Mouse (Mus musculus) liver, adult 10 weeks (tissue): Measurements from ENCODE around the gene Fxyd6. TPM values are rescaled to one million over a fixed set of nuclear protein-coding genes. Genes with fewer than 3 reads are reported as not detected.

Experiments
- polyA plus RNA-seq: library from polyadenylated mRNA; stranded (reverse); fragments of 350-450 nt; fragmentation: Illumina TruSeq; extraction: RNeasy Lipid Tissue Mini Kit (QIAGEN cat#74804); gene quantifications from one replicate; pipeline ENCODE4 v1.2.3, GENCODE M21; 2014; ENCODE audit warnings: low read depth, low replicate concordance

The Fxyd6 gene
- polyA plus RNA-seq = not detected

GRCm38 (mm10) chr9:45370117-45370561 is at the start of gene Fxyd6:
TSS of gene Fxyd6 (plus strand) at chr9:45370185.

GRCm38 (mm10) chr9:45399434-45399833 is 29.4 kb downstream of the Fxyd6 start, which contains the start of gene Fxyd2:
TSS of gene Fxyd2 (plus strand) at chr9:45399669.

GRCm38 (mm10) chr9:45426456-45426855 is 56.5 kb downstream of the Fxyd6 start, which contains the start of gene Dscaml1:
TSS of gene Dscaml1 (plus strand) at chr9:45426628.

Other genes starting within 250 kb of the Fxyd6 start
- 0.11 TPM for gene Scn4b, start 231.8 kb upstream of the Fxyd6 start, polyA plus RNA-seq
- gene BC049352, start 188.2 kb upstream of the Fxyd6 start, polyA plus RNA-seq = not detected
- not detected for gene Tmprss4, start 166.1 kb upstream of the Fxyd6 start, polyA plus RNA-seq
- gene Il10ra, start 101.0 kb upstream of the Fxyd6 start, polyA plus RNA-seq = 0.69 TPM
- not detected for gene Tmprss13, start 51.1 kb upstream of the Fxyd6 start, polyA plus RNA-seq
- gene Fxyd2, start 29.5 kb downstream of the Fxyd6 start, polyA plus RNA-seq = not detected
- not detected for gene Dscaml1, start 56.4 kb downstream of the Fxyd6 start, polyA plus RNA-seq